Mouse (Mus musculus): ENCODE results near the gene Apc2. TPM values are rescaled to one million over a fixed set of nuclear protein-coding genes. Genes with fewer than 3 reads are reported as not detected.

The Apc2 gene
- polyA plus RNA-seq, 1 experiment = 54.9 TPM

GRCm38 (mm10) chr10:80357994-80358639, 62.3 kb downstream of the Apc2 start:
- Histone ChIP-seq H3K4me1 (ENCODE audit: control insufficient read depth, insufficient read depth, low read length) (no peaks in the 10 kb centered on the region), H3K4me3 (ENCODE audit: insufficient read depth, low read length) (peak overlapping the region; percentile 48; the same call in 1 of the 2 replicates), H3K27ac (ENCODE audit: insufficient read depth, low read length) (no peak overlapping the region)
- TF ChIP-seq CTCF (IDR thresholded peaks at IDR 0.05; ENCODE audit: extremely low read depth, insufficient read depth, low read length) = no peak

GRCm38 (mm10) chr10:80363734-80364133, 68.0 kb downstream of the Apc2 start:
- Histone ChIP-seq H3K4me3 (ENCODE audit: insufficient read depth, low read length) (no peak overlapping the region), H3K4me1 (ENCODE audit: control insufficient read depth, insufficient read depth, low read length) (no peaks in the 10 kb centered on the region), H3K27ac (ENCODE audit: insufficient read depth, low read length) (no peak overlapping the region)
- TF ChIP-seq POLR2A (IDR thresholded peaks at IDR 0.05; ENCODE audit: extremely low read depth, insufficient read depth, low read length) (no peak), CTCF (IDR thresholded peaks at IDR 0.05; ENCODE audit: extremely low read depth, insufficient read depth, low read length) (no peak)

- Histone ChIP-seq H3K4me3 (ENCODE audit: insufficient read depth, low read length) (no peak overlapping the region), H3K4me1 (ENCODE audit: control insufficient read depth, insufficient read depth, low read length) (no peaks in the 10 kb centered on the region), H3K27ac (ENCODE audit: insufficient read depth, low read length) (no peak overlapping the region)
- no peak for TF ChIP-seq CTCF (IDR thresholded peaks at IDR 0.05; ENCODE audit: extremely low read depth, insufficient read depth, low read length)
- TF ChIP-seq POLR2A (IDR thresholded peaks at IDR 0.05; ENCODE audit: extremely low read depth, insufficient read depth, low read length) = no peak
These were observed 70.0 kb downstream of the Apc2 start for GRCm38 (mm10) chr10:80365736-80366135.

Other genes starting within 250 kb of the Apc2 start
- 890 and 934 TPM in 2 replicates for gene Gpx4, start 248.8 kb upstream of the Apc2 start, polyA plus RNA-seq (2012; rRNA removed)
- gene Sbno2, start 190.4 kb upstream of the Apc2 start, polyA plus RNA-seq (2012; rRNA removed) = 22.9 and 24.4 TPM in 2 replicates
- gene Stk11, start 180.2 kb upstream of the Apc2 start, polyA plus RNA-seq (2012; rRNA removed) = 91.8 and 94.2 TPM in 2 replicates
- 620 and 641 TPM in 2 replicates for gene Atp5d, start 157.3 kb upstream of the Apc2 start, polyA plus RNA-seq (2012; rRNA removed)
- gene Cbarp, start 155.1 kb upstream of the Apc2 start, polyA plus RNA-seq (2012; rRNA removed) = 274 and 285 TPM in 2 replicates
- gene Midn, start 147.7 kb upstream of the Apc2 start, polyA plus RNA-seq (2012; rRNA removed) = 26.6 and 33.8 TPM in 2 replicates
- gene Cirbp, start 130.0 kb upstream of the Apc2 start, polyA plus RNA-seq (2012; rRNA removed) = 150 and 180 TPM in 2 replicates
- gene 1600002K03Rik, start 123.0 kb upstream of the Apc2 start, polyA plus RNA-seq (2012; rRNA removed) = 13.1 and 13.9 TPM in 2 replicates
- 7.7 and 8.5 TPM in 2 replicates for gene Efna2, start 116.5 kb upstream of the Apc2 start, polyA plus RNA-seq (2012; rRNA removed)
- gene Mum1, start 69.5 kb upstream of the Apc2 start, polyA plus RNA-seq (2012; rRNA removed) = 36.9 and 37.1 TPM in 2 replicates
- gene Ndufs7, start 46.9 kb upstream of the Apc2 start, polyA plus RNA-seq (2012; rRNA removed) = 417 and 424 TPM in 2 replicates
- gene Gamt, start 35.0 kb upstream of the Apc2 start, polyA plus RNA-seq (2012; rRNA removed) = 43.9 and 59.6 TPM in 2 replicates
- gene Dazap1, start 34.5 kb upstream of the Apc2 start, polyA plus RNA-seq (2012; rRNA removed) = 65.4 and 70.8 TPM in 2 replicates
- 2,242 and 2,263 TPM in 2 replicates for gene Rps15, start 3.5 kb upstream of the Apc2 start, polyA plus RNA-seq (2012; rRNA removed)
- 51.9 and 52.3 TPM in 2 replicates for gene 2310011J03Rik, start 24.6 kb downstream of the Apc2 start, polyA plus RNA-seq (2012; rRNA removed)
- gene Pcsk4, start 33.5 kb downstream of the Apc2 start, polyA plus RNA-seq (2012; rRNA removed) = 13.1 and 13.9 TPM in 2 replicates
- 5.7 and 6.3 TPM in 2 replicates for gene Reep6, start 34.0 kb downstream of the Apc2 start, polyA plus RNA-seq (2012; rRNA removed)
- 7.9 and 9.4 TPM in 2 replicates for gene Adamtsl5, start 52.4 kb downstream of the Apc2 start, polyA plus RNA-seq (2012; rRNA removed)
- gene Plk5, start 60.5 kb downstream of the Apc2 start, polyA plus RNA-seq (2012; rRNA removed) = 36.3 and 40.3 TPM in 2 replicates
- gene Mex3d, start 91.7 kb downstream of the Apc2 start, polyA plus RNA-seq (2012; rRNA removed) = 13.8 and 14.3 TPM in 2 replicates
- gene Mbd3, start 103.6 kb downstream of the Apc2 start, polyA plus RNA-seq (2012; rRNA removed) = 186 and 210 TPM in 2 replicates
- gene Uqcr11, start 110.9 kb downstream of the Apc2 start, polyA plus RNA-seq (2012; rRNA removed) = 1,456 and 1,595 TPM in 2 replicates
- gene Tcf3, start 137.7 kb downstream of the Apc2 start, polyA plus RNA-seq (2012; rRNA removed) = 25.5 and 26.0 TPM in 2 replicates
- gene Onecut3, start 198.9 kb downstream of the Apc2 start, polyA plus RNA-seq (2012; rRNA removed) = not detected in 2 replicates
- 0.08 and 0.09 TPM in 2 replicates for gene Atp8b3, start 243.1 kb downstream of the Apc2 start, polyA plus RNA-seq (2012; rRNA removed)

Data from cortical plate, adult 2 months (tissue).